Mouse (Mus musculus): Measurements from ENCODE around the gene Vipr2. TPM values are rescaled to one million over a fixed set of nuclear protein-coding genes. Genes with fewer than 3 reads are reported as not detected.

Gene Vipr2
- polyA plus RNA-seq (2016; fragmentation: Nextera tagmentation; extraction: Ambion mirVana) = 0.82 and 1.8 TPM in 2 replicates

- Histone ChIP-seq H3K36me3 (no peaks in the 10 kb centered on the region), H3K4me3 (peak within 1 kb of the TSS; percentile 66), H3K4me1 (peaks cover 11% of the 10 kb centered on the region; the same call in 1 of the 2 replicates), H3K27me3 (ENCODE audit: low read depth, poor library complexity, severe bottlenecking) (peaks cover 38% of the 10 kb centered on the region), H3K27ac (peak within 1 kb of the TSS; percentile 82), H3K9me3 (replicated peaks) (no peaks in the 10 kb centered on the region)
- WGBS = 7% methylated on average over 33 of the region's 33 CpGs
- DNase-seq (ENCODE audit: low spot score) = peak; percentile 82
Measured at GRCm38 (mm10) chr12:116077074-116077854, at the start of gene Vipr2. TSS of gene Vipr2 (plus strand) at chr12:116077726.

GRCm38 (mm10) chr12:116028095-116028494 is 49.4 kb upstream of the Vipr2 start:
- Histone ChIP-seq H3K4me3 (no peak overlapping the region), H3K36me3 (no peaks in the 10 kb centered on the region), H3K9me3 (replicated peaks) (no peaks in the 10 kb centered on the region), H3K27me3 (ENCODE audit: low read depth, poor library complexity, severe bottlenecking) (no peaks in the 10 kb centered on the region), H3K4me1 (no peaks in the 10 kb centered on the region), H3K27ac (no peak overlapping the region)
- DNase-seq (ENCODE audit: low spot score) = no peak
- WGBS = 50% methylated on average over 2 of the region's 2 CpGs

- WGBS = 76% methylated on average over 5 of the region's 5 CpGs
- no peak for DNase-seq (ENCODE audit: low spot score)
- no peak overlapping the region for H3K4me3 ChIP-seq
Measured at GRCm38 (mm10) chr12:116035346-116035745, 42.2 kb upstream of the Vipr2 start.

GRCm38 (mm10) chr12:116044785-116045184 is 32.7 kb upstream of the Vipr2 start:
- Histone ChIP-seq H3K27me3 (ENCODE audit: low read depth, poor library complexity, severe bottlenecking) (no peaks in the 10 kb centered on the region), H3K36me3 (peaks cover 6% of the 10 kb centered on the region), H3K4me3 (no peak overlapping the region), H3K27ac (no peak overlapping the region), H3K9me3 (replicated peaks) (no peaks in the 10 kb centered on the region), H3K4me1 (peaks cover 17% of the 10 kb centered on the region)
- no peak for DNase-seq (ENCODE audit: low spot score)
- 95% methylated on average over 5 of the region's 5 CpGs for WGBS

More at GRCm38 (mm10) chr12:116035346-116035745, 42.2 kb upstream of the Vipr2 start:
- H3K27me3 ChIP-seq (ENCODE audit: low read depth, poor library complexity, severe bottlenecking) = no peaks in the 10 kb centered on the region
- H3K36me3 ChIP-seq = no peaks in the 10 kb centered on the region
- H3K4me1 ChIP-seq = no peaks in the 10 kb centered on the region
- no peak overlapping the region for H3K27ac ChIP-seq
- no peaks in the 10 kb centered on the region for H3K9me3 ChIP-seq (replicated peaks)

GRCm38 (mm10) chr12:116047440-116048377 is 29.8 kb upstream of the Vipr2 start, which contains the start of gene Zfp386:
TSS of gene Zfp386 (plus strand) at chr12:116047724.
- Histone ChIP-seq H3K4me3 (peak within 1 kb of the TSS; percentile 89), H3K9me3 (replicated peaks) (no peaks in the 10 kb centered on the region), H3K27me3 (ENCODE audit: low read depth, poor library complexity, severe bottlenecking) (no peaks in the 10 kb centered on the region), H3K27ac (peak within 1 kb of the TSS; percentile 98), H3K36me3 (peaks cover 36% of the 10 kb centered on the region), H3K4me1 (peaks cover 17% of the 10 kb centered on the region)
- WGBS = 2% methylated on average over 55 of the region's 55 CpGs
- peak; percentile 93 for DNase-seq (ENCODE audit: low spot score)

GRCm38 (mm10) chr12:116048766-116049165 is 28.8 kb upstream of the Vipr2 start:
- 82% methylated on average over 7 of the region's 7 CpGs for WGBS
- Histone ChIP-seq H3K4me1 (peaks cover 17% of the 10 kb centered on the region), H3K9me3 (replicated peaks) (no peaks in the 10 kb centered on the region), H3K4me3 (peak overlapping the region; percentile 89), H3K27ac (peak overlapping the region; percentile 98; the same call in 1 of the 2 replicates), H3K36me3 (peaks cover 46% of the 10 kb centered on the region), H3K27me3 (ENCODE audit: low read depth, poor library complexity, severe bottlenecking) (no peaks in the 10 kb centered on the region)
- DNase-seq (ENCODE audit: low spot score) = no peak

- H3K36me3 ChIP-seq = peaks cover 48% of the 10 kb centered on the region
- H3K4me3 ChIP-seq = peak overlapping the region; percentile 89; the same call in 1 of the 2 replicates
- H3K27me3 ChIP-seq (ENCODE audit: low read depth, poor library complexity, severe bottlenecking) = no peaks in the 10 kb centered on the region
- peaks cover 17% of the 10 kb centered on the region for H3K4me1 ChIP-seq
- no peak for DNase-seq (ENCODE audit: low spot score)
- 91% methylated on average over 3 of the region's 3 CpGs for WGBS
- H3K9me3 ChIP-seq (replicated peaks) = no peaks in the 10 kb centered on the region
- H3K27ac ChIP-seq = 0 out of 2 replicates have a peak overlapping the region, but pooled peaks have one; percentile 20
Measured at GRCm38 (mm10) chr12:116049236-116049635, 28.3 kb upstream of the Vipr2 start.

GRCm38 (mm10) chr12:116049701-116050100 is 27.8 kb upstream of the Vipr2 start:
- 89% methylated on average over 6 of the region's 6 CpGs for WGBS
- 0 out of 2 replicates have a peak overlapping the region, but pooled peaks have one; percentile 3 for H3K4me3 ChIP-seq
- H3K36me3 ChIP-seq = peaks cover 53% of the 10 kb centered on the region
- H3K27ac ChIP-seq = no peak overlapping the region
- no peak for DNase-seq (ENCODE audit: low spot score)
- H3K27me3 ChIP-seq (ENCODE audit: low read depth, poor library complexity, severe bottlenecking) = no peaks in the 10 kb centered on the region
- peaks cover 17% of the 10 kb centered on the region for H3K4me1 ChIP-seq
- no peaks in the 10 kb centered on the region for H3K9me3 ChIP-seq (replicated peaks)

- WGBS = 97% methylated on average over 8 of the region's 8 CpGs
Measured at GRCm38 (mm10) chr12:116054342-116054741, 23.2 kb upstream of the Vipr2 start.

GRCm38 (mm10) chr12:116056112-116056511 is 21.4 kb upstream of the Vipr2 start:
- DNase-seq (ENCODE audit: low spot score) = no peak
- Histone ChIP-seq H3K36me3 (peaks cover 97% of the 10 kb centered on the region), H3K4me3 (no peak overlapping the region), H3K27ac (no peak overlapping the region), H3K9me3 (replicated peaks) (peaks cover 13% of the 10 kb centered on the region), H3K4me1 (no peaks in the 10 kb centered on the region), H3K27me3 (ENCODE audit: low read depth, poor library complexity, severe bottlenecking) (no peaks in the 10 kb centered on the region)
- 98% methylated on average over 3 of the region's 3 CpGs for WGBS

More at GRCm38 (mm10) chr12:116054342-116054741, 23.2 kb upstream of the Vipr2 start:
- DNase-seq (ENCODE audit: low spot score) = no peak
- Histone ChIP-seq H3K27me3 (ENCODE audit: low read depth, poor library complexity, severe bottlenecking) (no peaks in the 10 kb centered on the region), H3K4me1 (peaks cover 3% of the 10 kb centered on the region; the same call in 1 of the 2 replicates), H3K27ac (no peak overlapping the region), H3K9me3 (replicated peaks) (peaks cover under 1% of the 10 kb centered on the region; the same call in 1 of the 2 replicates), H3K36me3 (peaks cover 97% of the 10 kb centered on the region), H3K4me3 (no peak overlapping the region)

GRCm38 (mm10) chr12:116061561-116062193 is 15.8 kb upstream of the Vipr2 start:
- Histone ChIP-seq H3K4me3 (no peak overlapping the region), H3K27ac (no peak overlapping the region), H3K27me3 (ENCODE audit: low read depth, poor library complexity, severe bottlenecking) (no peaks in the 10 kb centered on the region), H3K4me1 (no peaks in the 10 kb centered on the region), H3K36me3 (peaks cover 57% of the 10 kb centered on the region), H3K9me3 (replicated peaks) (peaks cover 13% of the 10 kb centered on the region)
- WGBS = 94% methylated on average over 5 of the region's 5 CpGs
- DNase-seq (ENCODE audit: low spot score) = no peak

GRCm38 (mm10) chr12:116062194-116062583 is 15.3 kb upstream of the Vipr2 start:
- H3K9me3 ChIP-seq (replicated peaks) = peaks cover 13% of the 10 kb centered on the region

More at GRCm38 (mm10) chr12:116062194-116062583, 15.3 kb upstream of the Vipr2 start:
- Histone ChIP-seq H3K27ac (no peak overlapping the region), H3K36me3 (peaks cover 52% of the 10 kb centered on the region), H3K27me3 (ENCODE audit: low read depth, poor library complexity, severe bottlenecking) (no peaks in the 10 kb centered on the region), H3K4me1 (no peaks in the 10 kb centered on the region), H3K4me3 (no peak overlapping the region)
- WGBS = 95% methylated on average over 2 of the region's 2 CpGs
- no peak for DNase-seq (ENCODE audit: low spot score)
